Mouse (Mus musculus) neural tube, embryonic 11.5 days (tissue): ENCODE measurements at regions not wholly inside any gene's neighbourhood (a gene's known extent, or its start where the extent isn't known, plus 50 kb on each side); places are given as distances from the start of the nearest gene placed in this dataset.
"Not testable (repeated sequence)": the region's sequence is repeated elsewhere in the genome, so short reads cannot be mapped to it uniquely, and the experiment has no call there.

Source experiments
- ATAC-seq: fragments of 200-750 bp; cut with Nextera tagmentation; 2 replicates; pipeline ENCODE4 v1.8.0; 2017; ENCODE audit warnings: moderate number of reproducible peaks, mild to moderate bottlenecking, moderate TSS enrichment, moderate library complexity; ENCODE audit not compliant: insufficient read depth, low FRiP score, low TSS enrichment
- DNase-seq: peaks from one replicate; pipeline ENCODE4 v3.0.0-alpha.2; 2015; ENCODE audit warnings: low spot score
- H3K27ac ChIP-seq: fragments of 300-500 bp; sonication (generic); 2 replicates; pipeline ENCODE4 v1.5.1; 2014; ENCODE audit warnings: low read depth, mild to moderate bottlenecking, low read length
- H3K27me3 ChIP-seq: fragments of 300-500 bp; sonication (generic); 2 replicates; pipeline ENCODE4 v1.6.1; 2014; ENCODE audit warnings: mild to moderate bottlenecking, low read length, mixed read lengths; ENCODE audit not compliant: control insufficient read depth, insufficient read depth
- H3K36me3 ChIP-seq: fragments of 300-500 bp; sonication (generic); 2 replicates; pipeline ENCODE4 v1.6.1; 2014; ENCODE audit warnings: mild to moderate bottlenecking, low read length, moderate library complexity, mixed read lengths; ENCODE audit not compliant: control insufficient read depth, insufficient read depth
- H3K4me1 ChIP-seq: fragments of 300-500 bp; sonication (generic); 2 replicates; pipeline ENCODE4 v1.6.1; 2014; ENCODE audit warnings: low read length, mixed read lengths; ENCODE audit not compliant: control insufficient read depth, insufficient read depth
- H3K4me2 ChIP-seq: fragments of 300-500 bp; sonication (generic); 2 replicates; pipeline ENCODE4 v1.6.1; 2014; ENCODE audit warnings: low read depth, mild to moderate bottlenecking, moderate library complexity
- H3K4me3 ChIP-seq: fragments of 300-500 bp; sonication (generic); 2 replicates; pipeline ENCODE4 v1.5.1; 2014; ENCODE audit warnings: low read depth, low read length
- H3K9ac ChIP-seq: fragments of 300-500 bp; sonication (generic); 2 replicates; pipeline ENCODE4 v1.6.1; 2014; ENCODE audit warnings: mild to moderate bottlenecking, low read length
- H3K9me3 ChIP-seq: fragments of 300-500 bp; sonication (generic); 2 replicates; pipeline ENCODE4 v1.6.1; 2016; ENCODE audit warnings: low read length; ENCODE audit not compliant: control insufficient read depth
- WGBS: fragments of 180-500 bp; shearing (Covaris S2); extraction: QIAGEN DNeasy Blood & Tissue Kit; methylation state at CpG from one replicate; pipeline ENCODE4 v1.1.7; 2014; 5-methylcytosine and 5-hydroxymethylcytosine counted together

GRCm38 (mm10) chr14:87799803-87800202 lies 383.4 kb downstream of the Tdrd3 start:
- H3K27ac ChIP-seq, result no peak overlapping the region
- WGBS, result 75% methylated on average over 1 of the region's 1 CpGs
- no peaks in the 10 kb centered on the region for H3K4me1 ChIP-seq
- H3K9me3 ChIP-seq, result no peaks in the 10 kb centered on the region
- no peaks in the 10 kb centered on the region for H3K27me3 ChIP-seq
- ATAC-seq, result no peak
- no peak overlapping the region for H3K4me2 ChIP-seq
- H3K36me3 ChIP-seq, result no peaks in the 10 kb centered on the region
- no peak for DNase-seq
- H3K4me3 ChIP-seq, result no peak overlapping the region
- H3K9ac ChIP-seq, result no peak overlapping the region

GRCm38 (mm10) chr14:87809664-87810063 lies 393.2 kb downstream of the Tdrd3 start:
- H3K27ac ChIP-seq, H3K27me3 ChIP-seq, H3K4me1 ChIP-seq, ATAC-seq, H3K9me3 ChIP-seq, H3K36me3 ChIP-seq, H3K4me2 ChIP-seq, H3K9ac ChIP-seq, DNase-seq, H3K4me3 ChIP-seq: not testable (repeated sequence)
- WGBS, result 93% methylated on average over 15 of the region's 15 CpGs

- WGBS, result 91% methylated on average over 2 of the region's 2 CpGs
- no peaks in the 10 kb centered on the region for H3K9me3 ChIP-seq
- no peaks in the 10 kb centered on the region for H3K27me3 ChIP-seq
- H3K4me3 ChIP-seq, result no peak overlapping the region
- ATAC-seq (no peak), DNase-seq (no peak)
- no peak overlapping the region for H3K4me2 ChIP-seq
- H3K27ac ChIP-seq, result no peak overlapping the region
- no peak overlapping the region for H3K9ac ChIP-seq
- no peaks in the 10 kb centered on the region for H3K4me1 ChIP-seq
- H3K36me3 ChIP-seq, result no peaks in the 10 kb centered on the region
Measured at GRCm38 (mm10) chr14:87844120-87844519, 427.7 kb downstream of the Tdrd3 start.

GRCm38 (mm10) chr14:87861486-87861885 lies 445.0 kb downstream of the Tdrd3 start:
- no peaks in the 10 kb centered on the region for H3K4me1 ChIP-seq
- no peak for DNase-seq

GRCm38 (mm10) chr14:87864388-87865215 lies 448.2 kb downstream of the Tdrd3 start:
- ATAC-seq, result peak; percentile 24; the same call in 1 of the 2 replicates
- Histone ChIP-seq H3K4me1 (no peaks in the 10 kb centered on the region), H3K36me3 (no peaks in the 10 kb centered on the region), H3K4me2 (no peak overlapping the region), H3K9ac (no peak overlapping the region), H3K27me3 (no peaks in the 10 kb centered on the region), H3K27ac (no peak overlapping the region), H3K4me3 (no peak overlapping the region), H3K9me3 (no peaks in the 10 kb centered on the region)
- 89% methylated on average over 9 of the region's 9 CpGs for WGBS
- DNase-seq, result no peak

More at GRCm38 (mm10) chr14:87861486-87861885, 445.0 kb downstream of the Tdrd3 start:
- Histone ChIP-seq H3K9ac (no peak overlapping the region), H3K9me3 (no peaks in the 10 kb centered on the region), H3K27me3 (no peaks in the 10 kb centered on the region), H3K27ac (no peak overlapping the region), H3K36me3 (no peaks in the 10 kb centered on the region), H3K4me2 (no peak overlapping the region), H3K4me3 (no peak overlapping the region)
- no peak for ATAC-seq
- 87% methylated on average over 3 of the region's 3 CpGs for WGBS

GRCm38 (mm10) chr14:87865216-87866202 lies 449.1 kb downstream of the Tdrd3 start:
- H3K4me3 ChIP-seq, result no peak overlapping the region
- H3K27ac ChIP-seq, result no peak overlapping the region
- H3K9me3 ChIP-seq, result no peaks in the 10 kb centered on the region
- WGBS, result 71% methylated on average over 14 of the region's 14 CpGs
- H3K4me1 ChIP-seq, result no peaks in the 10 kb centered on the region
- DNase-seq (no peak), ATAC-seq (peak; percentile 20; the same call in 1 of the 2 replicates)
- H3K27me3 ChIP-seq, result no peaks in the 10 kb centered on the region
- H3K9ac ChIP-seq, result no peak overlapping the region
- no peaks in the 10 kb centered on the region for H3K36me3 ChIP-seq
- no peak overlapping the region for H3K4me2 ChIP-seq

- no peak overlapping the region for H3K4me3 ChIP-seq
- no peak overlapping the region for H3K9ac ChIP-seq
- H3K27ac ChIP-seq, result no peak overlapping the region
- no peaks in the 10 kb centered on the region for H3K27me3 ChIP-seq
- H3K4me1 ChIP-seq, result no peaks in the 10 kb centered on the region
- ATAC-seq, result no peak
- 83% methylated on average over 3 of the region's 3 CpGs for WGBS
- no peak overlapping the region for H3K4me2 ChIP-seq
- no peaks in the 10 kb centered on the region for H3K9me3 ChIP-seq
- DNase-seq, result no peak
- H3K36me3 ChIP-seq, result no peaks in the 10 kb centered on the region
Measured at GRCm38 (mm10) chr14:87901784-87902183, 485.3 kb downstream of the Tdrd3 start.

GRCm38 (mm10) chr14:87902416-87902815 lies 486.0 kb downstream of the Tdrd3 start:
- Histone ChIP-seq H3K4me2 (no peak overlapping the region), H3K36me3 (no peaks in the 10 kb centered on the region), H3K27me3 (no peaks in the 10 kb centered on the region), H3K27ac (no peak overlapping the region), H3K9ac (no peak overlapping the region), H3K9me3 (no peaks in the 10 kb centered on the region), H3K4me1 (no peaks in the 10 kb centered on the region), H3K4me3 (no peak overlapping the region)
- 85% methylated on average over 7 of the region's 7 CpGs for WGBS
- DNase-seq (no peak), ATAC-seq (no peak)
